Mouse (Mus musculus): ENCODE data around the gene Kcnk10. TPM values are rescaled to one million over a fixed set of nuclear protein-coding genes. Genes with fewer than 3 reads are reported as not detected.

Kcnk10 gene
- total RNA-seq, 1 experiment = 0.09 TPM

DNA sequence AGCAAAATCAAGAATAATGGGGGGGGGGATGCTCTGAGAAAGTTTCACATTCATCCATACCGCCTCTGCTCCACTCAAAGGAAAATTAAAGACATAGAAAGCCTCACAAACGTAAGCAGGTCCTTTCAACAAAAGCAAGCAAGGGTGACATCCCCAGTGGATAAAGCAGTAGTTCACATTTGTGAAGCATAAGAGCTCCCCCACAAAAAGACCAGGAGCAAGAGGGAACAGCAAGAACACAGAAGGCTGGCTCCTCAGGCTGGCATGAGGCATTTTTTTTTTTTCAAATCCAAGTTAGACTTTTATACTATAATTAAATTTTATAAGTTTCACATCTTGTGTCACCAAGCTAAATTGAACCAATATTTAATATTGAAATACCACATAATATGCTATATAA lies 168.5 kb downstream of the Kcnk10 start:
- Histone ChIP-seq H3K4me1 (ENCODE audit: control insufficient read depth in 2 of 2, insufficient read depth in 2 of 2, low read length in 2 of 2, poor library complexity in 1 of 2) (no peaks in the 10 kb centered on the region), H3K9me3 (ENCODE audit: control insufficient read depth, insufficient read depth, low read depth, low read length) (no peaks in the 10 kb centered on the region), H3K4me3 (ENCODE audit: insufficient read depth in 1 of 2, low read depth in 1 of 2, low read length in 2 of 2, poor library complexity in 1 of 2, severe bottlenecking in 1 of 2) (no peak overlapping the region), H3K9ac (ENCODE audit: insufficient read depth, low read depth, low read length, poor library complexity, severe bottlenecking) (no peak overlapping the region), H3K27ac (ENCODE audit: insufficient read depth, low read depth, low read length, poor library complexity, severe bottlenecking) (no peak overlapping the region), H3K36me3 (ENCODE audit: control insufficient read depth, insufficient read depth, low read length, poor library complexity, severe bottlenecking) (no peaks in the 10 kb centered on the region)
- in situ Hi-C loops (cut with MboI; ENCODE audit: low sequenced_read_pairs in 2 of 2, unreplicated experiment in 2 of 2) = no loop called here
- TF ChIP-seq MAFK (IDR thresholded peaks at IDR 0.05; ENCODE audit: insufficient read depth, low read depth, low read length) (no peak), ZC3H11A (IDR thresholded peaks at IDR 0.05; ENCODE audit: borderline replicate concordance, low read depth, low read length) (no peak), ZNF384 (IDR thresholded peaks at IDR 0.05; ENCODE audit: low read depth, low read length) (no peak), CHD2 (IDR thresholded peaks at IDR 0.05; ENCODE audit: low read depth, low read length) (no peak), HCFC1 (IDR thresholded peaks at IDR 0.05; ENCODE audit: borderline replicate concordance, insufficient read depth, low read length) (no peak)
- DNase-seq (ENCODE audit: low read depth, low spot score) = no peak

DNA sequence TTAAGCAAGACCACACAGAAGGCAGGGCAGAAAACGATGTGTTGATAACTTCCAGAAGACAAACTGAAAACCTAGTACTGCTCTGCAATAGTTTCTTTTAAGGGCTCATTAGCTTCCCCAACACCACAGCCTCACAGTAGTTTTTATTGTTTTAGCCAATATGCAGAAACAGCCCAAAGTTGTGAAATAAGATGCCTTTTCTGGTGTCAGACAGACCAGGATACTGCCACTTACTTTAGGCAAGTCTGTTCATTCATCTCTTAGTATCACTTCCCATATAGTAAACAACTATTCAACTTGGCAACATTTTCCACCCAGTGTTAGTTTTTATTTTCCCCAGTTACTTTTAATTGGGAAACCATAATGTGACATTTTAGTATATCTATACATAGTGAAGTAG lies 171.5 kb downstream of the Kcnk10 start:
- TF ChIP-seq CHD2 (IDR thresholded peaks at IDR 0.05; ENCODE audit: low read depth, low read length) (no peak), HCFC1 (IDR thresholded peaks at IDR 0.05; ENCODE audit: borderline replicate concordance, insufficient read depth, low read length) (no peak), MAFK (IDR thresholded peaks at IDR 0.05; ENCODE audit: insufficient read depth, low read depth, low read length) (no peak)
- Histone ChIP-seq H3K27ac (ENCODE audit: insufficient read depth, low read depth, low read length, poor library complexity, severe bottlenecking) (no peak overlapping the region), H3K36me3 (ENCODE audit: control insufficient read depth, insufficient read depth, low read length, poor library complexity, severe bottlenecking) (no peaks in the 10 kb centered on the region), H3K9ac (ENCODE audit: insufficient read depth, low read depth, low read length, poor library complexity, severe bottlenecking) (no peak overlapping the region), H3K9me3 (ENCODE audit: control insufficient read depth, insufficient read depth, low read depth, low read length) (no peaks in the 10 kb centered on the region), H3K4me3 (ENCODE audit: insufficient read depth in 1 of 2, low read depth in 1 of 2, low read length in 2 of 2, poor library complexity in 1 of 2, severe bottlenecking in 1 of 2) (no peak overlapping the region), H3K4me1 (ENCODE audit: control insufficient read depth in 2 of 2, insufficient read depth in 2 of 2, low read length in 2 of 2, poor library complexity in 1 of 2) (no peaks in the 10 kb centered on the region)
- in situ Hi-C loops (cut with MboI; ENCODE audit: low sequenced_read_pairs in 2 of 2, unreplicated experiment in 2 of 2) = no loop called here
- DNase-seq (ENCODE audit: low read depth, low spot score) = no peak

DNA sequence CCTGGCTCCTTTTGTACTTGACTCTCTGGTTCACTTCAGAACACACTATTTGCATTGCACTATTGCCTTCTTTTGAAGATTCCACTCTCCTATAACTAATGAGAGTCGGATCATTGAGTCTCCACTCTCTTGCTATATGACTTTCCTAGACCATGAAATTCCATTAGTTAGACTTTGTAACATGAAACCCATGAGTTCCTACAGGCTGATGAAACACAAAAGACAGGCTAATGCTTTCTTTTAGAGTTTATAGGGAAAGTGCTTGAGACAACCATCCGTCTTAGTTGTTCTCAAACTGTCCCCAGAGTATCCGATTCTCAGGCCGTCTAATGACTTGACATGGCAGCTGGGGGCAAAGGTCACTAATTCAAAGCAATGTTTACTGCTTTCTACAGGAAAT lies 172.0 kb downstream of the Kcnk10 start:
- H3K9ac ChIP-seq (ENCODE audit: insufficient read depth, low read depth, low read length, poor library complexity, severe bottlenecking) = no peak overlapping the region
- H3K4me1 ChIP-seq (ENCODE audit: control insufficient read depth in 2 of 2, insufficient read depth in 2 of 2, low read length in 2 of 2, poor library complexity in 1 of 2) = no peaks in the 10 kb centered on the region
- no peak overlapping the region for H3K27ac ChIP-seq (ENCODE audit: insufficient read depth, low read depth, low read length, poor library complexity, severe bottlenecking)
- no peak overlapping the region for H3K4me3 ChIP-seq (ENCODE audit: insufficient read depth in 1 of 2, low read depth in 1 of 2, low read length in 2 of 2, poor library complexity in 1 of 2, severe bottlenecking in 1 of 2)
- TF ChIP-seq MAFK (IDR thresholded peaks at IDR 0.05; ENCODE audit: insufficient read depth, low read depth, low read length) (no peak), CHD2 (IDR thresholded peaks at IDR 0.05; ENCODE audit: low read depth, low read length) (no peak), ZC3H11A (IDR thresholded peaks at IDR 0.05; ENCODE audit: borderline replicate concordance, low read depth, low read length) (no peak), ZNF384 (IDR thresholded peaks at IDR 0.05; ENCODE audit: low read depth, low read length) (no peak), HCFC1 (IDR thresholded peaks at IDR 0.05; ENCODE audit: borderline replicate concordance, insufficient read depth, low read length) (no peak)
- no peaks in the 10 kb centered on the region for H3K36me3 ChIP-seq (ENCODE audit: control insufficient read depth, insufficient read depth, low read length, poor library complexity, severe bottlenecking)
- DNase-seq (ENCODE audit: low read depth, low spot score) = no peak
- no peaks in the 10 kb centered on the region for H3K9me3 ChIP-seq (ENCODE audit: control insufficient read depth, insufficient read depth, low read depth, low read length)
- in situ Hi-C loops (cut with MboI; ENCODE audit: low sequenced_read_pairs in 2 of 2, unreplicated experiment in 2 of 2) = no loop called here

DNA sequence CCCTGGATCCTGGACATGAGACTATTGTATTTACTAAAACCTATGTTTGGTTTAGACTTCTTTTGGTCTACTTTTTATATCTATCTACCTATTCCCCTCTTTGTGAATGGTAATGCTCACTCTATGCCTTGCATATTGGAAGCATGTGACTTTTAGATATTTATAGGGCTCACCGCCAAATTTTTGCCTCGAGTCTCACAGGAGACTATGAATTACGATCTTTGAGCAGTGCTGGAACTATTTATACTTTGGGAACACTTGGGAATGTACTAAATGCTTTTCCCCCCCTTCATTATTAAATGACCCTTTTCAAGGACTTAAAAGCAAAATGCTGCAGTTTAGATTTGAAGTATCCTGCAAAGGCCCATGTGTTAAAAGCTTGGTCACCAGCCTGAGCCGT lies 181.5 kb downstream of the Kcnk10 start:
- no peak for DNase-seq (ENCODE audit: low read depth, low spot score)
- Histone ChIP-seq H3K36me3 (ENCODE audit: control insufficient read depth, insufficient read depth, low read length, poor library complexity, severe bottlenecking) (no peaks in the 10 kb centered on the region), H3K4me1 (ENCODE audit: control insufficient read depth in 2 of 2, insufficient read depth in 2 of 2, low read length in 2 of 2, poor library complexity in 1 of 2) (no peaks in the 10 kb centered on the region), H3K9me3 (ENCODE audit: control insufficient read depth, insufficient read depth, low read depth, low read length) (no peaks in the 10 kb centered on the region), H3K4me3 (ENCODE audit: insufficient read depth in 1 of 2, low read depth in 1 of 2, low read length in 2 of 2, poor library complexity in 1 of 2, severe bottlenecking in 1 of 2) (no peak overlapping the region), H3K27ac (ENCODE audit: insufficient read depth, low read depth, low read length, poor library complexity, severe bottlenecking) (no peak overlapping the region), H3K9ac (ENCODE audit: insufficient read depth, low read depth, low read length, poor library complexity, severe bottlenecking) (no peak overlapping the region)
- TF ChIP-seq ZNF384 (IDR thresholded peaks at IDR 0.05; ENCODE audit: low read depth, low read length) = no peak
- TF ChIP-seq HCFC1 (IDR thresholded peaks at IDR 0.05; ENCODE audit: borderline replicate concordance, insufficient read depth, low read length) = no peak
- no peak for TF ChIP-seq ZC3H11A (IDR thresholded peaks at IDR 0.05; ENCODE audit: borderline replicate concordance, low read depth, low read length)
- TF ChIP-seq MAFK (IDR thresholded peaks at IDR 0.05; ENCODE audit: insufficient read depth, low read depth, low read length) = no peak
- no peak for TF ChIP-seq CHD2 (IDR thresholded peaks at IDR 0.05; ENCODE audit: low read depth, low read length)
- in situ Hi-C loops (cut with MboI; ENCODE audit: low sequenced_read_pairs in 2 of 2, unreplicated experiment in 2 of 2) = no loop called here

DNA sequence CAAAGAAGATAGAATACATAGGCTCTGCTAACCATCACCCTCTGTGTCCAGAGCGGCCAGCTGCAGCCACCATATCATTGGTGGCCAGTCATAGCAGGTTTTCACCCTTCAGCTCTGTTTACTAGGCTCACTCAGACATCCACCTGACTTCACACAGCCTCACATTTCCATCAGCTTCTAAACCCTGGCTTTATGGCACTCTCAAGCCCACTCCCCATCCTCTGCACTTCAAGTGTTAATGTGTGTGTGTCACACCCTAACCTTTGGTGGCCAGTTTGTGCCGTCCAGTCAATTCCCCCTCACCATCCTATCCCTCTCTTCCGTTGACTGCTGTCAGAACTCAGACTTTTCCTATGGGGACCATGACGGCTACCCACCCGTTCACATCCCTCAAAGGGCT lies 184.0 kb downstream of the Kcnk10 start:
- no peak overlapping the region for H3K9ac ChIP-seq (ENCODE audit: insufficient read depth, low read depth, low read length, poor library complexity, severe bottlenecking)
- TF ChIP-seq CHD2 (IDR thresholded peaks at IDR 0.05; ENCODE audit: low read depth, low read length) = no peak
- no peak for TF ChIP-seq ZNF384 (IDR thresholded peaks at IDR 0.05; ENCODE audit: low read depth, low read length)
- no peak for TF ChIP-seq ZC3H11A (IDR thresholded peaks at IDR 0.05; ENCODE audit: borderline replicate concordance, low read depth, low read length)
- TF ChIP-seq MAFK (IDR thresholded peaks at IDR 0.05; ENCODE audit: insufficient read depth, low read depth, low read length) = no peak
- TF ChIP-seq HCFC1 (IDR thresholded peaks at IDR 0.05; ENCODE audit: borderline replicate concordance, insufficient read depth, low read length) = no peak
- DNase-seq (ENCODE audit: low read depth, low spot score) = no peak
- H3K36me3 ChIP-seq (ENCODE audit: control insufficient read depth, insufficient read depth, low read length, poor library complexity, severe bottlenecking) = no peaks in the 10 kb centered on the region
- no peak overlapping the region for H3K4me3 ChIP-seq (ENCODE audit: insufficient read depth in 1 of 2, low read depth in 1 of 2, low read length in 2 of 2, poor library complexity in 1 of 2, severe bottlenecking in 1 of 2)
- no peaks in the 10 kb centered on the region for H3K9me3 ChIP-seq (ENCODE audit: control insufficient read depth, insufficient read depth, low read depth, low read length)
- H3K4me1 ChIP-seq (ENCODE audit: control insufficient read depth in 2 of 2, insufficient read depth in 2 of 2, low read length in 2 of 2, poor library complexity in 1 of 2) = no peaks in the 10 kb centered on the region
- in situ Hi-C loops (cut with MboI; ENCODE audit: low sequenced_read_pairs in 2 of 2, unreplicated experiment in 2 of 2) = no loop called here
- H3K27ac ChIP-seq (ENCODE audit: insufficient read depth, low read depth, low read length, poor library complexity, severe bottlenecking) = no peak overlapping the region
